Comparison of ENCODE assay signal across 18 mouse cellular contexts in the genomic region with DNA sequence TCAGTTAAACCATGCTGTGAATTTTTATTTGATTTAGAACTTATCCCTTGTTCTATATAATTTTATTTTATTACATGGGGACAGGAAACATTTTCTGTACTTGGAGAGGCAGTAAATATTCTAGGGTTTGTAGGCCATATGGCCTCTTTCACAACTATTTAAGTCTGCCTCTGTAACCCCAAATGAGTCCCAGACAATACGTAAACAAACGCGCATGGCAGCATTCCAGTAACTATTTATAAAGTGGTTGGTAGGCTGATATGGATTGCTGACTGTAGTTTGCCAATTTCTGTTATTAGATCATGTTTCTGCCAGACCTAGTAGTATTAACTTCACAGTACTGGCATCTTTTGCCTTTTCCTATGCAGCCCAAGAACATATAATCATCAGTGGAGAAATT.
DNase-seq lines count a peak whose midpoint lies in the region; ATAC-seq and TF ChIP-seq lines count a peak whose summit lies in the region.
"Had no signal": no experiment of that assay in that cellular context is flagged by ENCODE, and none has a peak within 500 bp of the region (broad histone marks: within the 10 kb centered on the region; RNA-seq: fewer than 3 reads in every experiment).

No protein-coding gene starts in this region.

- H3K27me3 ChIP-seq in heart, embryonic 11.5 days (ENCODE audit: control insufficient read depth, insufficient read depth, low read length) = no peaks in the 10 kb centered on the region
- H3K27me3 ChIP-seq in lung, embryonic 14.5 days (ENCODE audit: insufficient read depth, low read length) = no peaks in the 10 kb centered on the region
- H3K27me3 ChIP-seq in limb, embryonic 14.5 days (ENCODE audit: control insufficient read depth, insufficient read depth, low read length) = no peaks in the 10 kb centered on the region
- H3K27me3 ChIP-seq: stomach, embryonic 15.5 days had no signal

- ATAC-seq in heart, embryonic 11.5 days (replicated peaks; ENCODE audit: insufficient number of reproducible peaks, low FRiP score, low TSS enrichment) = no peak
- peak; percentile 60 for ATAC-seq in lung, embryonic 14.5 days (ENCODE audit: insufficient read depth)
- ATAC-seq in limb, embryonic 14.5 days (ENCODE audit: low FRiP score, low read depth) = no peak
- ATAC-seq: CD4-positive, CD25-positive, alpha-beta regulatory T cell, adult 4 months; hindbrain, postnatal 0 days had no signal

- 59% methylated on average over 3 of the region's 3 CpGs for WGBS in heart, embryonic 11.5 days (ENCODE audit: insufficient replicate concordance)
- 46% methylated on average over 3 of the region's 3 CpGs for WGBS in lung, embryonic 14.5 days
- WGBS in limb, embryonic 14.5 days = 27% methylated on average over 3 of the region's 3 CpGs

- H3K4me2 ChIP-seq in heart, embryonic 11.5 days = no peak overlapping the region
- H3K4me2 ChIP-seq in lung, embryonic 14.5 days = no peak overlapping the region
- no peak overlapping the region for H3K4me2 ChIP-seq in limb, embryonic 14.5 days (replicated peaks; ENCODE audit: low read depth, low read length, severe bottlenecking)
- H3K4me2 ChIP-seq: liver, embryonic 11.5 days; midbrain, embryonic 12.5 days; stomach, embryonic 15.5 days had no signal

- no peak overlapping the region for H3K4me3 ChIP-seq in heart, embryonic 11.5 days (ENCODE audit: low read depth, low read length)
- H3K4me3 ChIP-seq in lung, embryonic 14.5 days (ENCODE audit: low read depth, low read length) = no peak overlapping the region
- H3K4me3 ChIP-seq in limb, embryonic 14.5 days (replicated peaks; ENCODE audit: low read length) = no peak overlapping the region
- H3K4me3 ChIP-seq: midbrain, embryonic 12.5 days; stomach, embryonic 15.5 days had no signal

- DNase-seq in cerebellum, postnatal 10 days = peak; percentile 41 to 43
- no peak for DNase-seq in cerebellum, adult 11 months
- peak; percentile 87 for DNase-seq in heart, adult 11 months
- DNase-seq in lung, embryonic 14.5 days = peak; percentile 93
- no peak for DNase-seq in lung, postnatal 14 days
- DNase-seq in limb, embryonic 14.5 days (ENCODE audit: low spot score) = peak; percentile 77
- DNase-seq in ovary, postnatal 36 days (ENCODE audit: low spot score) = no peak
- DNase-seq: kidney, adult 18-20 months; layer of hippocampus, postnatal 36 days; thymus, adult 2 months had no signal

- no peak for TF ChIP-seq POLR2A in limb, embryonic 14.5 days (IDR thresholded peaks at IDR 0.05; ENCODE audit: borderline replicate concordance, extremely low read depth, insufficient read depth, insufficient read length)

- H3K9ac ChIP-seq in heart, embryonic 11.5 days (ENCODE audit: low read depth, low read length) = no peak overlapping the region
- H3K9ac ChIP-seq in lung, embryonic 14.5 days = no peak overlapping the region
- no peak overlapping the region for H3K9ac ChIP-seq in limb, embryonic 14.5 days (ENCODE audit: low read depth, low read length, severe bottlenecking)
- H3K9ac ChIP-seq: midbrain, embryonic 12.5 days; stomach, embryonic 15.5 days had no signal

- H3K9me3 ChIP-seq in heart, embryonic 11.5 days (replicated peaks; ENCODE audit: control insufficient read depth, low read length) = no peaks in the 10 kb centered on the region
- H3K9me3 ChIP-seq in lung, embryonic 14.5 days (ENCODE audit: low read depth, low read length) = no peaks in the 10 kb centered on the region
- H3K9me3 ChIP-seq in limb, embryonic 14.5 days (ENCODE audit: control insufficient read depth, low read length) = no peaks in the 10 kb centered on the region
- H3K9me3 ChIP-seq: G1E; midbrain, embryonic 12.5 days; stomach, embryonic 15.5 days had no signal

- no peaks in the 10 kb centered on the region for H3K4me1 ChIP-seq in heart, embryonic 11.5 days (ENCODE audit: control insufficient read depth, insufficient read depth, low read length)
- no peaks in the 10 kb centered on the region for H3K4me1 ChIP-seq in lung, embryonic 14.5 days (ENCODE audit: insufficient read depth)
- peaks cover 17% of the 10 kb centered on the region for H3K4me1 ChIP-seq in limb, embryonic 14.5 days (ENCODE audit: control insufficient read depth, insufficient read depth, low read length)
- H3K4me1 ChIP-seq: stomach, embryonic 15.5 days had no signal

- TF ChIP-seq CTCF in lung, embryonic 14.5 days (IDR thresholded peaks at IDR 0.05; ENCODE audit: low read depth) = no peak

- H3K27ac ChIP-seq in heart, embryonic 11.5 days (ENCODE audit: low read depth, low read length) = no peak overlapping the region
- H3K27ac ChIP-seq in lung, embryonic 14.5 days (ENCODE audit: low read depth) = no peak overlapping the region
- H3K27ac ChIP-seq in limb, embryonic 14.5 days (replicated peaks; ENCODE audit: low read depth, low read length) = no peak overlapping the region
- H3K27ac ChIP-seq: hindbrain, postnatal 0 days; macrophage; midbrain, embryonic 12.5 days; stomach, embryonic 15.5 days had no signal

- H3K36me3 ChIP-seq in heart, embryonic 11.5 days (ENCODE audit: control insufficient read depth, insufficient read depth, low read length) = no peaks in the 10 kb centered on the region
- H3K36me3 ChIP-seq in lung, embryonic 14.5 days (ENCODE audit: insufficient read depth) = no peaks in the 10 kb centered on the region
- H3K36me3 ChIP-seq in limb, embryonic 14.5 days (ENCODE audit: control insufficient read depth, insufficient read depth, low read length) = no peaks in the 10 kb centered on the region
- H3K36me3 ChIP-seq: G1E; midbrain, embryonic 12.5 days; stomach, embryonic 15.5 days had no signal

Comparison
In these comparisons a context has a peak if more than half of its experiments do, and no peak if none do; other contexts are left out.
1. DNase-seq: peak in cerebellum, postnatal 10 days (2 of 2), heart, adult 11 months (single experiment), lung, embryonic 14.5 days (single experiment) and limb, embryonic 14.5 days (single experiment); none in cerebellum, adult 11 months (single experiment), lung, postnatal 14 days (single experiment) and ovary, postnatal 36 days (single experiment).